Mouse (Mus musculus) layer of hippocampus, postnatal 36 days (tissue): ENCODE data around the gene Ccsap. TPM values are rescaled to one million over a fixed set of nuclear protein-coding genes. Genes with fewer than 3 reads are reported as not detected.

Experiments
- DNase-seq, 2 experiments: peaks; one replicate each; pipeline ENCODE4 v3.0.0; 2022
- total RNA-seq, 2 experiments: library from RNA; stranded (reverse); gene quantifications; 2 replicates each; pipeline ENCODE4 v1.2.3; 2021

The Ccsap gene
- 10 to 100 TPM; 56.1 to 56.4 TPM for total RNA-seq

DNA sequence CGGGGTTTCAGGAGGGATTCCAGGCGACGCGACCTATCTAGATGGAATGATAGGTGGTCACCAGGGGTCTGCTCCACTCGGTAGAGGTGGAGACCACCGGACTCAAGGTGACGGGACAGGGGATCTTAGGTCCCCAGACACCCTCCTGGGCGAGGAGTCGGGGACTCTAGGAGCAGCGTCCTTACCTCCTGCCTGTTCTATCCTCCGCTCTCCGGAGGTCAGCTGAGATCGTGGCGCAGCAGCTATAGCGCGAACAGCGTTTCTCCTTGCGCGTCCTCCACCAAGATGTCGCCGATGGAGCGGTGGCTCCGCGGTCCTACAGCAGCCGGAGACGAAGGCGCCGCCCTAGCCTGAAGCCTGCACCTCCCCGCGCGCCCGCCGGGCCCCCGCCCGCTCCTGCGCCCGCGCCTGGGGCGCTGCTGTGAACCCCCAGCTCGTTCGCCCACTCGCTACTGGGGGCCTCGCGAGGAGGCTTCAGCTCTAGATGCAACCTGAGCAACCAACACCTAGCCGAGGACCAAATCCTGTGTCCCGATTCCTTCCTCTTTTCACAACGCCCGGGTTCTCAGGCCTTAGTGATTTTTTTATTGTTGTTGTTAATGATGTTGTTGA is at the start of gene Ccsap:
Ccsap (minus strand) TSS at position 562 of the 612 bp plus-strand sequence.
- peak; percentile 68 to 76 for DNase-seq

DNA sequence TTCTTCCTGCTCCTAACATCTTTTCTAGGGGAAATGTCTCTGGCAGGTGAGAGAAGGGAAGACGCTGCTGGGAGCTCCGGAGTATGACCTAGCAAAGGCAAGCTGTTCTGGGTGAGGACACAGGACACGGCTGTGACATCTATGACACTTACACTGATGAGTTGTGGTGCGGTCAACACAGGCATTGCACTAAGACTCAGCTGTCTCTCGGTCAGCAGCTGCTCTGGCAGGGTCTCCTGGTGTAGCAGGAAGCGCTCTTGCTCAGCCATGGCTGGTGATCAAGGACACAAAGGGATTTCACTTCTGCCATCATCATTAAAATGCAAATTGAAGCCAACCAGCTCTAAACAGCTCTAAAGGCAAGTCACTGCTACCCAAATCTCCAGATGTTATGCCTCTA is 47.6 kb upstream of the Ccsap start:
- DNase-seq, result no peak

DNA sequence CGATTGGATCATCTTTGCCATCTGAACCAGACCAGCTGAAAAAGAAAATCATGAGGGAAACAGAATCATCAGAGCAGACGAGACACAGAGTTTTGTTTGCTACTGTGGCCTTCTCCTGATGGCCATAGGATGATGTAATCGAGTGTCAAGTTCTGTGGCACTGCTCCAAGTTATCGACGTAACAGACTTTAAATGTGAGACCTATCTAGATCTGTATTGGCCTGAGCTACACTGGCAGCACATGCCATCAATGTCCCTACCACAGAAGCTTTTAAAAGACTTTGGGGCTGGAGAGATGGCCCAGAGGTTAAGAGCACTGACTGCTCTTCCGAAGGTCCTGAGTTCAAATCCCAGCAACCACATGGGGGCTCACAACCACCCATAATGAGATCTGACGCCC is 42.6 kb upstream of the Ccsap start:
- DNase-seq, result no peak

DNA sequence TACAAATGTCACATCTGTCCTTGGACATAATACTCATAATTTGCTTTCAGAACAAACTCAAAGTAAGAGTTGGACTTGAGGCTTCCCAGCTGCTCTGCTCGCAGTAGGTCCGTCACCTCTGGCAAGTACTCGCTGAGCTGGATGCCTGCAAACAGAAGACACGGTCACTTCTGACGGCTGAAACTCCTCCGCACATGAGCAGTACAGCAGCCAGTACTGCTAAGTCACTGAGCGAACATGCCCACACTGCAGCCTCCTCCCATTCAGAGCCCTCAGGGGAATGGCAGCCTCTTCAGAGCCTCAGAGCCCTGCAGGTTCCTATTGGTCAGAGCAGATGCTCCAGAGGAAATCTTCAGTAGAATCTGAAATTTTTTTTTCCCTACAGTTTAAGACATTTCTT is 39.4 kb upstream of the Ccsap start:
- no peak for DNase-seq

DNA sequence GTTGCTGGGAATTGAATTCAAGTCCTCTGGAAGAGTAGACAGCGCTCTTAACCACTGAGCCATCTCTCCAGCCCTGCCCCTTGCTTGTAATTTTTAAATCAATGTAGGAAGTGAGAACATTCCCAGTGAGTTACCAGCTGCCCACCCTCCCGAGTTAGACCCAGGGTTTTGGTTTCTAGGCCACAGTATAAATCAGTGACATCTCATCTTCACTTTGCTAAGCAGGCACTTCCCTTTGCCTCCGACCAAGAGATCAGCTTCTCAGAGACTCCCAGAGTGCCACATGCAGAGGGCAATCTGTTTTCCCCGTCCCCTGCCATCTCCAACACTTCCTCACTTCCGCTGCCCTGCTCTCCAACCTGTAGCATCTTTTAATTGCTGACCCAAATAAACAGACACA is 38.6 kb upstream of the Ccsap start:
- no peak for DNase-seq

DNA sequence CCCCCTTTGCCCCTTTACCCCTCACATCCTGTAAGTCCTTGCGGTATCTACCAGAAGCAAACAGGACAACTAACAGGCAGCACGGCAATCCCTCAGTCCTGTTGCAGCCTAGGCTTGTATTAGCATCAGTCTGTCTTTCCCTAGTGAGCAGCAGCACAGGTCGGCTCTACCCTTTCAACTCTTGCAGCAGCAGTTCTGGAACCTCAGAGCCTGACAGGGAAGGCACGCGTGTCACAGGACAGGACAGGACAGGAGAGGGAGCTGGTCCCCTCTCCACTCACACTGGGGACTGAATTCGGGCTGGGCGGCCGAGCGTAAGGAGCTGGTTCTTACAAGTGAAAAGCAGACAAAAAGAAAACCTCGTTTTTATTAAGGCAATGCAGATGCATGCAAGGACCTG is 36.8 kb upstream of the Ccsap start:
- DNase-seq, result no peak

DNA sequence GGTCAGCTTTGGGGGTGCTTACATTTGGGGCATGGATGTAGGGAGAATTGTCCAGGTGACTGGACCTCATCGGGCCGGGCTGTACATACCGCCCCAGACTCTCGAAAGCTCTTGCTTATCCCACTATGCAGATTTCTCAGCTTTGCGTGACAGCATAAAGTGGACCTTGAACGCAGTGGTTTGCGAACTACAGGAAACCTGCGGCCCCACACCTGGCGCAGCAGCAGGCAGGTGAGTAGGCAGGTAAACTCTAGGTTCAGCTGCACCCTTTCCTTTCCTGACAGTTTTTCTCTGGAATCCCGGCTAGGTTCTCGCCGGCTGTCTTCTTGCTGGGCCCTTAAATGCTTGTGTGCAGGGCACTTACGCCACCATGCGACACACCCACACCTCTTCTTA is 36.4 kb upstream of the Ccsap start:
- no peak for DNase-seq

DNA sequence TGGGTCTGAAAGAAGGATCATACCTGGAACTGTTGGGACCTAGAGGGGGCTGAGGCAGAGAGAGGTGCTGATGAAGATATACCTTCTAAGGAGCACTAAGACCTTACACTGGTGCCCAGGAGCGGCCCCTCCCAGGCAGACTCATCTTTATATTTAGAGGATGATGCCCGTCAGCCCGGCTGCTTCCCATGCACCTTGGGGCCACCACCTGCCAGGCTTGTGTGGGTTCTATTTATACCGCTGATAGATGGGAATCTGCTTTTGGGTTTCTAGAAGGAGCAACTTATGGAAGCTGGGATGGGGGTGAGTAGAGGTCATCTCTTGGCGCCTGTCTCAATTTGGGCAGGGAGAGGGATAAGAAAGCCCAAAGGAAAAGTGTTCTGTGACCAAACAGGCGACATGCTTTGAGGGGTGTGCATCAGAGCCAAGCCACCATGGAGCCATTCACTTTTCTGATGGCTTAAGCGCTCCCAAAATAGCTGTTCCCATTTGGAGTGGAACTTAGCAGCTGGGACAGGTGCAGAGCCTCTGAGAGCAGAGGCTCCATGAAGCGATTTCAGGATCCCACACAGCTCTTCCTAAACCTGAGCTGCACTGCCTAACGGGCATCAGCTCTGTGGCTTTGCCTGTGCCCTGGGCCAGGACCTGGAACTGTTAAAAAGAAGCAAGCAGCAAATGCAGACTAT is 35.8 kb upstream of the Ccsap start:
- DNase-seq, result no peak

DNA sequence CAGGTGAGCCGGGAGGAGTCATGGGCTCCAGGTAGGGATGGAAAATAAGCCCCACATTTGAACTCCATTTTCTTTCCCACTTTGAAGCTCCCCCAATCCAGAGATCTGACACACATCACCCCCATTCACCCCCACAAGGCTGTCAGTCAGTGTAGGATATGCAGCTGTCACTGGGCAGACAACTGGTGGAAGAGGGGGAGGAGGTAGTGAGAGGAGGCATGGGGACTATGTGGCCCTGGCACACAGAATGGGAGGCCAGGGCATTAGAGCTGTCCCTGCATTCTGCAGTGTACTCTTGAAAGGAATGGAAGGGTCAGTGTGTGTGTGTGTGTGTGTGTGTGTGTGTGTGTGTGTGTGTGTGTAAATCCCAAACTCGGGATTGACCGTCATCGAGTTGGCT is 35.2 kb upstream of the Ccsap start:
- no peak for DNase-seq

DNA sequence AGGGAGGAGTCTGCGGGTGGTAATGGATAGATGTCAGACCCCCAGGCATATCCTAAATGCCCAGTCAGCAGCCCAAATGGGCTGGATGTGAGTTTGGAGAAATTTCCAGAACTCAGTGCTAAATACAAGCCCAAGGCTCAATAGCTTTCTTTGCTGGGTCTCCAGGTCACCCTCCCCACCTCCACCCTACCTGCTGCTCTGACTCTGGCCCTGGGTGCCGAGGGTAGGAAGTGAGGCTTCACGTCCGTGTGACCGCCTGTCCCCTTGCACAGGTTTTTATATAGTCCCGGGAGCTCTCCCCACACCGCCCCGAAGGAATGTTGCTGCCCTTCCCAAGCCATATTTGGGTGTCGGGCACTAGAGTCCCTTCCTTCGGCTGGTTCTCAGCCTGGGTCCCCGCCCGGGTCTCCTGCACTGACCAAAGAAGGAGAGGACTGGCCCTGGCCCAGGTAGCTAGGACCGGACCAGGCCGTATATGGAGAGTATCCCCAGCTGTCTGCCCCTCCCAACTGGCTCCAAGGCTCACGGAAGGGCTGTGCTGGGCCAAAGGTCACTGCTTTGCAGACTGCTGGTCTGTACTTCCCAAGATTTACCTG is 34.6 kb upstream of the Ccsap start, which contains the start of gene Acta1:
Acta1 (minus strand) TSS at position 250 of the 596 bp plus-strand sequence.
- DNase-seq, result no peak

DNA sequence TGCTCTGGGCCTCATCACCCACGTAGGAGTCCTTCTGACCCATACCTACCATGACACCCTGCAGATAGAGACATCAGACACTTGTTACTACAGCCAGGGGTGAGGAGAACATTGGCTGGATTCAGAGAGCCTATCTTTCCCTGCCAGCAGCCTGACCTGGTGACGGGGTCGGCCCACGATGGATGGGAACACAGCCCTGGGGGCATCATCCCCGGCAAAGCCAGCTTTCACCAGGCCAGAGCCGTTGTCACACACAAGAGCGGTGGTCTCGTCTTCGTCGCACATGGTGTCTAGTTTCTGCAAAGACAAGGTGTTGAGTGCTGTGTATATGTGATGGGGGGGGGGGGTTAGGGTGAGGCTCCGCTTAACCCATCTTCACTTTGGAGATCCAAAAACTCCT is 33.4 kb upstream of the Ccsap start:
- no peak for DNase-seq

DNA sequence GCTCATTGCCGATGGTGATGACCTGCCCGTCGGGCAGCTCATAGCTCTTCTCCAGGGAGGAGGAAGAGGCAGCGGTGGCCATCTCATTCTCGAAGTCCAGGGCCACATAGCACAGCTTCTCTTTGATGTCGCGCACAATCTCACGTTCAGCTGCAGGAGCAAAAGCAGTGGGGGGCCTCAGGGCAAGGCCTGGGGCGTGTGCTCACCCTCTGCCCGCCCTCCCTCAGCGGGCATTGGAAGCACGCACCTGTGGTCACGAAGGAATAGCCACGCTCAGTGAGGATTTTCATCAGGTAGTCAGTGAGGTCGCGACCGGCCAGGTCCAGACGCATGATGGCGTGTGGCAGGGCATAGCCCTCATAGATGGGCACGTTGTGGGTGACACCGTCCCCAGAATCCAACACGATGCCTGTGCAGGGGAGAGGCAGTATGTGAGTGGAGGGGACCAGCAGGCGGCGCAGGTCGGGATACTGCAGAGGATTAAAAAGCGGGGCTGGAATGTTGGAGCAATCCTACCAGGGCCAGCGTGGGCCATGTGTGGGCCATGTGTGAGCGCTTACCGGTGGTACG is 32.7 kb upstream of the Ccsap start:
- no peak for DNase-seq

DNA sequence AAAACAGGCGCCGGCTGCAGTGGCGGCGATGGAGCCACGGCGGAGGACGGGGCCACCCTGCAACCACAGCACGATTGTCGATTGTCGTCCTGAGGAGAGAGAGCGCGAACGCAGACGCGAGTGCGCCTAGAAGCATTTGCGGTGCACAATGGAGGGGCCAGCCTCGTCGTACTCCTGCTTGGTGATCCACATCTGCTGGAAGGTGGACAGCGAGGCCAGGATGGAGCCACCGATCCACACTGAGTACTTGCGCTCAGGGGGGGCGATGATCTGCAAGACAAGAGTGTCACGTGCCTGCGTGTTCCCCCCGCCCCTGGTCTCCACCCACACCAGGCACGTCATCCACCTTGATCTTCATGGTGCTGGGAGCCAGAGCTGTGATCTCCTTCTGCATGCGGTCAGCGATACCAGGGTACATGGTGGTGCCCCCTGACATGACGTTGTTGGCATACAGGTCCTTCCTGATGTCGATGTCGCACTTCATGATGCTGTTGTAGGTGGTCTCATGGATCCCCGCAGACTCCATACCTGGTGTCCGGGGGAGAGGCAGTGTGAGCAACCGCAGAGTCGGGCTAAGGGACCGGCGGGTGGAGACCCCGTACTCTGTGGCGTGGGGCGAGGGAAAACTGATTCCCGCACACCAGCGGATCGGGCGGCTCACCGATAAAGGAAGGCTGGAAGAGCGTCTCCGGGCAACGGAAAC is 32.0 kb upstream of the Ccsap start:
- DNase-seq, result peak; percentile 81 to 82

DNA sequence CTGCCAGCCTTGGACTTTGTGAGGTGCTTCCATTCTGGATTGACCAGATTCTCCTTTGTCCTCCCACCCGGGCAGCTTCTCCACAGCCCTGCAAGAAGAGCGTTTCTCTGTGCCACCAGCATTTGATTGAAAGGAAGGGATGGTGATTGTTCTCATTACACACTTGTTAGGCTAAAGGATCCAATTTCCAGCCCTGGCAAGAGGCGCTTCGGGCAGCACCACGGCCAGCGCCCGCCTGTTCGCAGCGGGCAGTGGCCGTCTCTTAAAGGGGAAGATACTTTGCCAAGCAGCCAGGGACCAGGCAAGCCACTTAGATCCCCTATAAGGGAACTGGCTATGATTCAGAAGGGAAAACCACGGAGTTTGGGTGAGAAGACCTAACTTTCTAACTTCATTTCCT is 31.3 kb upstream of the Ccsap start:
- DNase-seq, result peak in 1 of 2 experiments; percentile 55

DNA sequence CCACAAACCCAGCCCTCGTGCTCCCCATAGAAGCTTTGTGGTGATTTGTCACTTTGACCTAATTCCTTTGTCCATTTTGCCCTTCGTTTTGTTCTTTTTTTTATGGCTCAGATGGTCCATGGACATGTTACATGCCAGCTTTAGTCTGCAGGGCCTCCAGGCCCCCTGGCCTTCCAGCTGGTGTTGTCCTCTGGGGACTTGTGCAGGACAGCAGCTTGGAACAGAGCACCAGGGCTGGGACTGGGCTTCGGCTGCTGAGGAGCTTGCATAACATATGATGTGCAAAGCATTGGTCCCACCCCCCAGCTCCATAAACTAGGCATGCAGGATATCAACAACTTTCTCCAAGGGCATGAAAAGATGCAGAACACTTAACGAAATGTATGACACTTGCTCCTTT is 29.8 kb upstream of the Ccsap start:
- no peak for DNase-seq

DNA sequence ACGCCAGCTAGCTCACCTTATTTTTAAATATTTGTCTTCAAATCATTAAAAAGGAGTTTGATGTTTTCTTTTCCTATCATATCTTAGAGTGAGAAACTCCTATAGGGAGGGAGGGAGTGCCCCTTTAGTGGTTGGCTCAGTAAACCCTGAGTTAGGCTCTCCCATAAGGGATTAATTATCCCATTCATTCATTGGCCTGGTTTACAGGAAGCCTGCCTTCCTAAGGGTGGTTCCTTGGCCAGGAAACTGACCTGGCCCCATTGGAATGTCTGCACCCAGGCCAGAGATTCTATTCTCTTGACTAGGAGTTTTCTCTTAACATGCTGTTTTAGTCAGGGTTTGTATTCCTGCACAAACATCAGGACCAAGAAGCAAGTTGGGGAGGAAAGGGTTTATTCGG is 27.9 kb upstream of the Ccsap start:
- DNase-seq, result no peak

DNA sequence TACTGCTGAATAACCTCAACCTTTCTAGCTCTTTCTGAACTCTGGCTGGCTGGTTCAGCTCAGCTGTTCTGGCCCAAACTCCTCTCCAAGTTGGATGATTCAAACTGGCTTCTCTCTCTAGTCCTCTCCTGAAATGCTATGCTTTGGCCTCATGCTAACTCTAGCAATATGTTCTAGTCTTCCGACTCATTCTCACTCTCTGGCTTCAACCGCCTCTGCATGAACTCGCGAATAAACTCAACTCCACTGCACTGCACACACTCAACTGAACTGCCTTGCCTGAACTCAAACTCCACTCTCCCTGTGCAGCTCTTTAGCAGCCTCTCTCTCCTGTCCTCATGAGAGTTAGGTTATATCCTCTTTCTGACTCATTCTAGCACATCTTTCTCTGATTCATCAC is 27.2 kb upstream of the Ccsap start:
- DNase-seq, result no peak

DNA sequence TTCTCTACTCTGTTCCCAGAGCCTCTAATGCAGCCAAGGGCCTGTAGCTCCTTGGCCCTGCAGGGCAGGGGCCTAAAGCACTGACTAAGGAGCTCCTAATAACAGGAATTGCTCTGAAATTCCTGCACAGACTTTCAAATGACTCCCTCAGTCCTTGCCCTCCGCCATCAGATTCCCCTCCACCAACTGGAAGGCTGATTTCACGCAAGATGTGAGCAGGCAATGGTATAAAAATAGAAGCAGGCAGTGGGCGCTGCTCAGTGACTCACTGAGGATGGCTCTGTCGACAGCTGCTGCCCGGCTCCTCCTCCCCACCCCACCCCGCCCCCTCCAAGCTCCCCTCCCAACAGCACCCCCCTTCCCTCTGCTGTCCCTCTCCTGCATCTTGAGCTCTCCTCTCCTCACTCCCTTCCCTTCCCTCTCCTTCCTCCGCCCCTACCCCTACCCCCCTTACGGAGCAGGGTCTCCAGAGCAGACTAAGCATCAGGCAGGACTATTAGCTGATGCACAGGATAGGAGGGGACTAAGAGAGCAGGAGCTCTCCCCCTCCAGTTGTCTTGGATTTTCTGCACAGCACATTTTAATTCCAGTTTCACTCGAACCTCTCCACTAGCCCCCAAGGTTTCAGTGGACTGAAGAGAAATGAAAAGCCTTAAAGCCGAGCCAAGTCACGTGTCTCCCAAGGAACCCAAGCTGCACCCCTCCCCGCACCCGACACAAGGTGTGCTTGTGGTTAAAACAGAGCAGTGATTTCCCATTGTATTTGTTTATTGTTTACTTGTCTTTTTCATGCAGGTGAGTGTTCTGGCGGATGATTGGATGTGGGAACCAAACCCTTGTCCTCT is 24.9 kb upstream of the Ccsap start:
- peak; percentile 73 to 77 for DNase-seq

DNA sequence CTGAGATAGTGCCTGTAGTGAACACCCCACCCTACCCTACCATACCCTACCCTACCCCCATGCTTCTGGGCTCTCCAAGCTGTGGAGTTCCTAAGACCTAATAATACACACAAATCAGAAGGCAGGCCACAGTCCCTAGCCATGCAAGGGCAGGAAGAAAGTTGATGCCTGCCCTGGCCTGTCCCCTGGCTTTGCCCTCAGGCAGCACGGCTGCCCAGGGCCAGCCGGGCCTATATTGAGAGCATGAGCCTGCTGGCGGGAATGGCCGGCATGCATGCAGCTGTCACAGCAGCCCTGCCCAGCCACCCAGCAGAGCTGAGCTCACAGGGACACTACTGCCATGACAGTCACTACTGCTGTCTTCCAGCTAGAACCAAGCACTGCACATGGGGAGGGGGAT is 23.1 kb upstream of the Ccsap start:
- DNase-seq, result no peak

DNA sequence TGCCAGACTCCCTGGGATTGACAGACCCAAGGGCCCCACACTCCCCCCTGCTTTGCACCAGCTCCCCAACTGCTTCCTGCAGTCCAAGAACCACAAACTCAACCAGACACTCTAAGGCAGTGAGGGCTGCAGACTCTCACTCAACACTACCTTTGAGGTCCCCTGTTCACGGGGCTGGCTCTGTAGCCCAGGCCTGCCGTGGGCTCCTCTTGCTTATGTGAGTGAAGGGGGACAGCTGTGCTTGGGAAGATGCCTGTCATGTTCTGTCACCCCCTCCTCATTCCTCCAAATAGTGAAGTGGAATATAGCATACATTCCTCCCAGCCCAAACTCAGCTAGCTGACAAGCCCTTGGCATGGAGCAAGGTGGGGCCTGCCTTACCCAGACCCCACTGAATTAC is 22.4 kb upstream of the Ccsap start:
- no peak for DNase-seq

DNA sequence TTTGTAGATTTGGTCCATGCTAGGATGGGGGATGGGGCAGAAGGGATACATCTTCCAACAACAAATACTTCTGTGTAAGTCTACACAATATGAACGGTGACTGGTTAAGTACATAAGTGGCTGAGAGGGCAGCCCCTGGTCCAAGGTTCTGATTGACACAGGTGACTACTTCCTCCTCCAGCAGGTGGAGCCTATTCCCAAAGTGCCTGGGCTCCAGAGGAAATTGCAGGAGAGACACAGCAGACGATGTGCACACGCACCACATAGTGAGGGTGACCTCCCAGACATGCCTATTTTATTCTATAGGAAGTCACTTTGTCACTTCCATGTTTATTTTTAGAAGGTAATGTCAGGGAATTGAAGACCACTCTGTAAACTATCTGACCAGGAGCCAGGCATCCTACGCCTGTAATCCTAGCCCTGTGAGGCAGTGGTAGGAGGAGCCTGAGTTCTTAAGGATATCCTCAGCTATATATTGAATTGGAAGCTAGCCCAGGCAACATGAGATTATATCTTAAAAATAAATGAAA is 20.9 kb upstream of the Ccsap start:
- no peak for DNase-seq

DNA sequence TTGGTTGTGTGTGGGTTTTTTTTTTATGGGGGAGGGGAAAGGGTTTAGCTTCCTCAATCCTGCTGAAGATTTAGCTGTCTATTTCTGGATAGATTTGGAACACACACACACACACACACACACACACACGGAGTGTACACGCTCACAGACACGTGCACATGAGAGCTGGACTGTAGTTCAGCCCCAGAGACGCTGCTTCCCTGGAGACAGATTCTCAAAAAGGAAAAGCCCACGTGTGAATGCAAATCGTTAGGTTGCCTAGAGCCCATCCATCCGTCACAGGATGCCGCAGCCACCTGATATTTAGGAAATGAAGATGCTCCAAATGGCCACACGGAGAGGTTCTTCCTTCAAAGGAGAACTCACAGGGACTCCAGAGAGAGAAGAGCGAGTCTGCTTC is 20.3 kb upstream of the Ccsap start:
- peak in 1 of 2 experiments; percentile 38 for DNase-seq
